Mouse (Mus musculus): ENCODE measurements around the gene Kcnj14. TPM values are rescaled to one million over a fixed set of nuclear protein-coding genes. Genes with fewer than 3 reads are reported as not detected.
A peak's percentile ranks its signal among the peaks of the same experiment; 100 is the strongest.

Kcnj14 gene
- polyA plus RNA-seq, 1 experiment from 2014 or later, result 0.95 TPM

DNA sequence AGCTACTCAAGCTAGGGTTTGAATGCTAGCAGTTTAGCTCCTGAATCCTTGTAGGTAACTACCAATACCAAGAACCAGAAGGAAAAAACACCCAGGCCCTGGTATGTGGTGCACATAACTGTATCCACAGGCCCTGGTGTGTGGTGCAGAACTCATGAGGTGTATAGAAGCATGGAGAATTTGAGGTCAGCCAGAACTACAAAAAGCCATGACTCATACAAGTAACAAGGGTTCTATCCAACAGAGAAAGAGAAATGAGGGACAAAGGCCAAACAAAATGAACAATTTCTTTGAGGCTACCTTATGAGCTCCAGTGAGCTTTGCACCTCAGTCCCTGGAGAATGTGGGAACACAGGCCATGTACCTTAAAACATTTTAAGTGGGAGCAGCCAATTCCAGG is 3.7 kb downstream of the Kcnj14 start:
- H3K27me3 ChIP-seq, result peaks cover 16% of the 10 kb centered on the region
- no peak overlapping the region for H3K27ac ChIP-seq
- no peak for ATAC-seq (ENCODE audit: low FRiP score)
- H3K4me2 ChIP-seq, result no peak overlapping the region
- H3K4me1 ChIP-seq, result peaks cover 3% of the 10 kb centered on the region
- no peaks in the 10 kb centered on the region for H3K9me3 ChIP-seq
- H3K36me3 ChIP-seq (replicated peaks), result peaks cover 31% of the 10 kb centered on the region
- no peak overlapping the region for H3K9ac ChIP-seq
- no peak overlapping the region for H3K4me3 ChIP-seq (replicated peaks)

DNA sequence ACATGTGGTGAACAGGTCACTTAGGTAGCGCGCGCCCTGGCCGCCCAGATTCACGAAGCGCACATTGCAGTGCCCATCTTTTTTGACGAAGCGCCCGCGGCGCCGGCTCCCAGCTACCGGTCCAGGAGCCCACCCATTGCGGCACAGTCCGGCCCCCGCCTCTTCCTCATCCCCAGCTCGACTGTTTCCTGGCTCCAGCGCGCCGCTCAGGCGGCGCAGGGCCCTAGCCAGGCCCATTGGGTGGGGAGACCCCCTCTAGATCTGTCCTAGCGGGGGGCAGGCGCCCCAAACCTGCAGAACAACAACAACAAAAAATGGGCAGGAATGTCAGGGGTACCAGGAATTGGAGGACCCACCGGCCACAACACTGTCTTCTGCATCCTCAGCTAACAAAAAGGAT is 4.7 kb downstream of the Kcnj14 start:
- peaks cover 16% of the 10 kb centered on the region for H3K27me3 ChIP-seq
- H3K4me3 ChIP-seq (replicated peaks), result peak overlapping the region; percentile 2; the same call in 1 of the 2 replicates
- 8% methylated on average over 25 of the region's 25 CpGs for WGBS
- no peak overlapping the region for H3K27ac ChIP-seq
- no peak for ATAC-seq (ENCODE audit: low FRiP score)
- peak overlapping the region; percentile 25; the same call in 1 of the 2 replicates for H3K9ac ChIP-seq
- H3K4me2 ChIP-seq, result 0 out of 2 replicates have a peak overlapping the region, but pooled peaks have one; percentile 8
- peaks cover 21% of the 10 kb centered on the region for H3K36me3 ChIP-seq (replicated peaks)
- no peaks in the 10 kb centered on the region for H3K9me3 ChIP-seq
- peaks cover 13% of the 10 kb centered on the region for H3K4me1 ChIP-seq

DNA sequence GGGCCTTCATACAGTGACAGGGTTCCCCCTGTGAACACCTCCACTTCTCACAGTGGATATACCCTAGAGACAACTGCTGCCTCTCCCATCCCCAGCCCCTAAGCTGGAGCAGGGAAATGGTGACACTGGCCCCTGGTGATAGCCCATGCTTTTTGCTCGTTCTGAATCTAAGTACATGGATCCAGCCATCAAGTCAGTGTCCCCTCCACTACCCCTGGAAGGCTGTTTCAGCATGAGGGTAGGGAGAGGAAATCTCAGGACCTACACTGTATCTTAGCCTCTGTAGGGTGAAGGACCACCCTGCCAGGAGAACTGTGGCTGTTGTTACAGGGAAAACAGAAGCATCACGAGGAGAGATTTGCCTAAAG is 8.6 kb downstream of the Kcnj14 start:
- peaks cover 30% of the 10 kb centered on the region for H3K4me1 ChIP-seq
- H3K36me3 ChIP-seq (replicated peaks), result peaks cover 19% of the 10 kb centered on the region
- ATAC-seq (ENCODE audit: low FRiP score), result no peak
- H3K9ac ChIP-seq, result 0 out of 2 replicates have a peak overlapping the region, but pooled peaks have one; percentile 8
- no peak overlapping the region for H3K4me2 ChIP-seq
- H3K9me3 ChIP-seq, result no peaks in the 10 kb centered on the region
- H3K27ac ChIP-seq, result peak overlapping the region; percentile 70
- H3K27me3 ChIP-seq, result peaks cover 16% of the 10 kb centered on the region
- no peak overlapping the region for H3K4me3 ChIP-seq (replicated peaks)
- WGBS, result 20% methylated on average over 2 of the region's 2 CpGs

DNA sequence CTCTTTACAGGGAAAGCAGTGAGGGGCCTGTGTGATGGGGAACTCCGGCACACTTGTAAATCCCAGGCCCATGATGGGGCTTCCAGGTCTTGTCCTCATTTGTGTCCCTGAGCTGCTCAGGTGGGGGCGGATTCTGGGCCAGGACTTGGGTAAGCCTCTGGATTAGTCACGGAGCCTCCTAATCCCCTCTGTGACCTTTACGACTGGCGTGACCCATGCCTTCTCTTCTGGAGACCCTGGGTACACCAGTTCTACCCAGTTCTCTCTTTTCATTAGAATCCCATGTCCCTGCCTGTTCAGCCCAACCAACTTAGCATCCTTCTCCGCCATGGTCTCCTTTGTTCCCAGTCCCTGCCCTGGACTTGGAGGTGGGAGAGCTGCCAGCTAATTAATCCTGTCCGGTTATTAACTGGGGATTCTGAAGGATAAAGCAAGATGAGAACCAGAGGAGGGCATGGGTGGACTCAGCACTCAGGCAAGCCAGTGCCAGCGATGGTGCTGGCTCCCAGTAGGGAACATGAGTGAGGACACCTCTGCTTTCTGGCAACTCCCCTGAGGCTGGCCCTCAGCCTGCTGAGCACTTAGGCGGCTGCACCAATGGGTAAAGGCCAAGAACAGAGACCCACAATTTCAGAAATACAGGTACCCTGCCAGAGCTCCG is 9.1 kb downstream of the Kcnj14 start:
- H3K27ac ChIP-seq, result peak overlapping the region; percentile 70
- peaks cover 30% of the 10 kb centered on the region for H3K4me1 ChIP-seq
- 20% methylated on average over 10 of the region's 10 CpGs for WGBS
- H3K4me2 ChIP-seq, result peak overlapping the region; percentile 54
- H3K4me3 ChIP-seq (replicated peaks), result peak overlapping the region; percentile 95
- no peaks in the 10 kb centered on the region for H3K9me3 ChIP-seq
- H3K27me3 ChIP-seq, result peaks cover 16% of the 10 kb centered on the region
- no peak for ATAC-seq (ENCODE audit: low FRiP score)
- peaks cover 24% of the 10 kb centered on the region for H3K36me3 ChIP-seq (replicated peaks)
- peak overlapping the region; percentile 22; the same call in 1 of the 2 replicates for H3K9ac ChIP-seq

DNA sequence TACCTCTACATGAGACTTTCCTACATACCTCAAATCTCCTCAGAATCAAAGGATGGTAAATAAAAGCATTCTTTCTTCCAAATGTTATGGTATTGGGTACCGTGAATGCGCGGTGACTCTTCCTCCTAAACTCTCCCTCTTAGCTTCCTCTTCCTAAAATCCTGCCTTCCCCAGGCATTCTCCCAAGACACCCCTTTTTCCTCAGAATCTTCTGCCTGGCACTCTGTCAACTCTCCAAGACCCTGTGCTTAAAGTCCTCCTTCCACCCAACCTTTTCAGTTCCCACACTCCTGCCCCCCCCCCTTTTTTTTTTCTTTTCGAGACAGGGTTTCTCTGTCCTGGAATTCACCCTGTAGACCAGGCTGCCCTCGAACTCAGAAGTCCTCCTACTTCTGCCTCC is 9.7 kb downstream of the Kcnj14 start:
- no peak for ATAC-seq (ENCODE audit: low FRiP score)
- Histone ChIP-seq H3K9ac (peak overlapping the region; percentile 22; the same call in 1 of the 2 replicates), H3K4me2 (peak overlapping the region; percentile 54), H3K27me3 (peaks cover 12% of the 10 kb centered on the region), H3K4me3 (replicated peaks) (peak overlapping the region; percentile 95), H3K9me3 (no peaks in the 10 kb centered on the region), H3K4me1 (peaks cover 30% of the 10 kb centered on the region), H3K36me3 (replicated peaks) (peaks cover 30% of the 10 kb centered on the region), H3K27ac (peak overlapping the region; percentile 70)
- 2% methylated on average over 5 of the region's 5 CpGs for WGBS

DNA sequence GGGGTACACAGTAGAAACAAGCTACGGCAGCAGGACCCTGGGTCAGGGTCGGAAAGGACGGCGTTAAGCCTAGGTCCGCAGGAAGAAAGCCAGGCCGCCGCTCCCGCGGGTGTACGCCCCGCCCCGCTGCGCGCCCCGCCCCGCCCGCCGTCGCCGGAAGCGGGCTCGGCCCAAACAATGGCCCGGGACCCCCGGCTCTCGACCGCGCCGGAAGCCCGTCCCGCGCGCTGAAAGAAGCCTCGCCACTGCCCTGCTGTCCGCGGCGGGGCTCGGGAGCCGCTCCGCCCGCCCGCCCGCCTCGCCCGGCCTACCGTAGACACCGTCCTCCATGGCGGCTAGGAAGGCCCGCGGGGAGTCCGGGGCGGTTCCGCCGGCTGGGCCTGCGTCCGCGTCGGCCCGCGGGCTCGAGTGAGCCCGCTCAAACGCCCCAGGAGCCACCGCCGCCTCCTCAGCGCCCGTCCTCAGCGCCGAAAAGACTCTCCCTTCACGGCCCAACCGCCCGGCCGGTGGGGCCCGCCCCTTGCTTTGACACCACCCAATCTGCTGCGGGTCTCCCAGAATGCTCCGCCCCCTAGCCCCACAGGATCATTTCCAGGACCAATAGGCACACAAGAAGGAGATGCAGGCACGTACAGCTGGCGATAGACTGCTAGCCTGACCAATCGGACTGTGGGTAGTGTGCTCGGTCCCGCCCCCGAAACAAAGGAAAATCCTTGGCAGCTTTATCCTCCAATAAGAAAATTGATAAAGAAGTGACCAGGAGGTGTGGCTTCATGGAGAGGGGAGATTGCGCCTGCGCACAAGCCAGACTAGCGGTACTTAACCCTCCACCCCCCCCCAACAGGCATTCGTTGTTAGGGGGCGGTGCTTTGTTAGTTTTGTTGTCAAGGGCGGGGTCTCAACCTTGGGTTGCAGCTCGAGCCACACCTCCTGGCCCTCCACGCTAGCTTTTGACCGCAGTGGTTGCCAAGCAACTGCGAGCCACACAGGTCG is 10.5 kb downstream of the Kcnj14 start, which contains the start of gene Cyth2:
Gene Cyth2 (minus strand): TSS at position 795 of the 993 bp plus-strand sequence.
- Histone ChIP-seq H3K9ac (peak within 1 kb of the TSS; percentile 99), H3K4me1 (peaks cover 33% of the 10 kb centered on the region), H3K4me3 (replicated peaks) (peak within 1 kb of the TSS; percentile 95), H3K36me3 (replicated peaks) (peaks cover 38% of the 10 kb centered on the region), H3K27ac (peak within 1 kb of the TSS; percentile 100), H3K9me3 (no peaks in the 10 kb centered on the region), H3K4me2 (peak within 1 kb of the TSS; percentile 78), H3K27me3 (peaks cover 8% of the 10 kb centered on the region)
- WGBS, result under 1% methylated on average over 82 of the region's 92 CpGs
- peak; percentile 98 for ATAC-seq (ENCODE audit: low FRiP score)

DNA sequence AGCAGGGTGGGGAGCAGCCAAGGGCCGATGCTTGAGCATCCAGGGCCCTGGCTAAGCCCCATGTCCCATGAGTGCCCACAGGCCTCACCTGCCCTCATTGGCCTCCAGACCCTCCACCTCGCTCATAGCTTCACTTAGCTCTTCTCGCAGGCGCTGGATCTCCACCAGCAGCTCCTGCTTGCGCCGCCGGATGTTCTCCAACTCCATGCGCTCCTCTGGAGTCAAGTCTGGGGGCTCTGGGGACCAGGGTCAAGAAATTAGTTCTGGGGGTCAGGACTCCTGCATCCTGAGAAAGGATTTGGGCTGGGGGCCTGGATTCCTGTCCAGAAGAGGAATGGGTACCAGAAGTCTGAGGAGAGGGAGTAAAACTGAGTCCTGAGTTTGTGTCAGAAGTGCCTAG is 11.7 kb downstream of the Kcnj14 start:
- H3K4me2 ChIP-seq, result peak overlapping the region; percentile 78
- peaks cover 37% of the 10 kb centered on the region for H3K4me1 ChIP-seq
- H3K4me3 ChIP-seq (replicated peaks), result peak overlapping the region; percentile 95
- no peaks in the 10 kb centered on the region for H3K27me3 ChIP-seq
- no peak for ATAC-seq (ENCODE audit: low FRiP score)
- peak overlapping the region; percentile 100; the same call in 1 of the 2 replicates for H3K27ac ChIP-seq
- peaks cover 50% of the 10 kb centered on the region for H3K36me3 ChIP-seq (replicated peaks)
- peak overlapping the region; percentile 99 for H3K9ac ChIP-seq
- H3K9me3 ChIP-seq, result no peaks in the 10 kb centered on the region
- 91% methylated on average over 8 of the region's 8 CpGs for WGBS

DNA sequence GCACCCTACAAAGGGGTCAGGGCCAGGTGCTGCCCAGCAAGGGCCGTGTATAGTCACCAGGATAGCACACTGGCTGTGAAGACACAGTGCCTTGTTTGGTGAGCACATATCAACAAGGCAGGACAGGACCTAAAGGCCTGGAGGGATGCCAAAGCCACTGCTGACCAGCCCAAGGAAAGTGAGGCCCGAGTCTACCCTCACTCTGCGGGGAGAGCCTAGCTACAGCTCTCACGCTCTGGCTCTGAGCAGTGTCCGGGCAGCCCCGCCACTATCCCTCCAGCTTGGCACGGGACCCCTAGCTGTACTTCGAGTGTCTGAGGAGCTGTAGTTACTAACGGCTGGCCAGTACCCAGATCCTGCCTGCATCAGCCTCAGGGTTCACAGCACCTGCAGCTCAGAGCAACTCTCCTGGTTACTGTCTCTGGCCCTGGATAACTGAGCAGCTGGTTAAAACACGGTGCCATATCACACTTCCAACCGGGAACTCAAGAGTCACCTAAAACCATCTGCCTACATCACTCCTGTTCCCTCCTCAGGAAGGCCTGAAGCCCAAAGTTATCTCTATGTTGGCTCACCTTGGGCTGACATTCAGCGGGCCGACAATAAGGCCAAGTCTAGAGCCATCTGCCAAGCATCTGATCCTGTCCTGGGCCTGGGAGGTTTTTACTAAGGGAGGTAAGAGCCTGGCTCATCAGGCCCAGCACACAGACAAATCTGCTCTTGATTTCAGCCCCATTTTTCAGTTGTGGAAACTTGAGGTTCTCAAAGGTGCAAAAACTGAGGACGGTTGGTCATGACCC is 15.1 kb downstream of the Kcnj14 start:
- H3K27ac ChIP-seq, result no peak overlapping the region

DNA sequence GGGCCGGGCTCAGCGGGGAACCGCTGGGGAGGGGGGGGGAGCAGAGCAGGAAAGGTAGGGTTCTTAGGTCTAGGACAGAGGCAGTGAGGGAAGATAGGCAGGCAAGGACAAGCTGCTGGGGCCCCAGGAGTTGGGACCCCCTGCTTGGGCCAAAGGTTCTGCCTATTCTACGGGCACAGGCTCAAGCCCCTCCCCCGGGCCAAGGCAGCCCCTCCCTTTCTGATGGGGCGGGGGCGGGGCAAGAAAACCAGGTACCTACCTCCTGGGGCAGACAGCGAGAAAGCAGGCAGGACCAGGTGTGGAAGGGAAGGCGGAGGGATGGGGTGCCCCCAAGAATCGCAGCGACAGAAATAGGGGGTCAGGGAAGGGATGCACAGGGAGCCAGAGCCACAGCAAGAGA is 16.1 kb downstream of the Kcnj14 start:
- peaks cover 75% of the 10 kb centered on the region for H3K36me3 ChIP-seq (replicated peaks)
- H3K4me3 ChIP-seq (replicated peaks), result no peak overlapping the region
- 44% methylated on average over 10 of the region's 11 CpGs for WGBS
- no peak overlapping the region for H3K4me2 ChIP-seq
- H3K9me3 ChIP-seq, result no peaks in the 10 kb centered on the region
- H3K4me1 ChIP-seq, result peaks cover 28% of the 10 kb centered on the region
- H3K9ac ChIP-seq, result no peak overlapping the region; the same call in 1 of the 2 replicates
- H3K27me3 ChIP-seq, result no peaks in the 10 kb centered on the region
- no peak overlapping the region for H3K27ac ChIP-seq
- no peak for ATAC-seq (ENCODE audit: low FRiP score)

More for the DNA sequence above, 15.1 kb downstream of the Kcnj14 start:
- H3K9ac ChIP-seq, result no peak overlapping the region
- H3K4me2 ChIP-seq, result no peak overlapping the region
- no peaks in the 10 kb centered on the region for H3K9me3 ChIP-seq
- WGBS, result 89% methylated on average over 14 of the region's 14 CpGs
- no peaks in the 10 kb centered on the region for H3K27me3 ChIP-seq
- no peak overlapping the region for H3K4me3 ChIP-seq (replicated peaks)
- no peak for ATAC-seq (ENCODE audit: low FRiP score)
- H3K4me1 ChIP-seq, result peaks cover 28% of the 10 kb centered on the region
- peaks cover 70% of the 10 kb centered on the region for H3K36me3 ChIP-seq (replicated peaks)

DNA sequence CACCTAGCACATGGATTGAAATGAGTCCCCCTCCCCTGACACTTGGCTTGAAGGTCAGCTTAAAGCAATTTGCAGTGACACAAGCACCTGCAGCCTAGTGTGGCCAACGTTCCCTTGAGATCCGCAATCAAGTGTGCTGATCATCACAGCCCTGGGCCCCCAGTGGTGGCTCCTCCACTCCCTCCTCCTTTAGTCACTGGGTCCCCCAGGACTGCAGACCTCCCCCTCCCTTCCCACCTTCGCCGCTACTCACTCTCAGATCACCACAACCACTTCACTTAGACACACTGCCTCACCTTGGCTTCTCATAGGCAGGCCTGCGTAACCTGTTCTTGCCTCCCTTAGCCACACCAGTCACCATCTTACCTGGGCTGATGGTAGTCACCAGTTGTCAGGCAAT is 18.6 kb downstream of the Kcnj14 start:
- H3K9me3 ChIP-seq, result no peaks in the 10 kb centered on the region
- peaks cover 75% of the 10 kb centered on the region for H3K36me3 ChIP-seq (replicated peaks)
- 74% methylated on average over 5 of the region's 5 CpGs for WGBS
- peaks cover 16% of the 10 kb centered on the region for H3K4me1 ChIP-seq
- no peaks in the 10 kb centered on the region for H3K27me3 ChIP-seq
- H3K4me2 ChIP-seq, result no peak overlapping the region
- H3K27ac ChIP-seq, result no peak overlapping the region
- H3K9ac ChIP-seq, result no peak overlapping the region
- no peak overlapping the region for H3K4me3 ChIP-seq (replicated peaks)
- no peak for ATAC-seq (ENCODE audit: low FRiP score)

DNA sequence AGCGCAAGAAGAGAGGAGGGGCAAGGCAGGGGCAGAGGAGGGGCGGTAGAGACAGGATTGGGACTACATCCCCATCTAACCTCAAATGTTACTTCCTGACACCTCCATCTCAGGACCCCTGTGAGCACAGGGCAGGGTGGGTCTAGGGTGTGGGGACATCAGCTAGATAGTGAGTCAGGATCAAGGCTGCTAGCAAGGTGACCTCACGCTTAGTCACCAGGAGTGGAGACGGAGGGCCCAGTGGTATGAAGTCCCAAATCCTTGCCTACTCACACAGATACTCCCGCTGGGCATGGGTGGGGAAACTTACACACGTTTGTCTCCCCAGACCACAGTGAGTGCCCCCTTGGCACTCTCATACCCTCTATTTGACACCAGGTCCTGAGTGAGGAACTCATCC is 22.0 kb downstream of the Kcnj14 start:
- WGBS, result 93% methylated on average over 6 of the region's 6 CpGs
- no peak for ATAC-seq (ENCODE audit: low FRiP score)
- no peak overlapping the region for H3K4me3 ChIP-seq (replicated peaks)

More for the DNA sequence above, 22.0 kb downstream of the Kcnj14 start:
- peaks cover 49% of the 10 kb centered on the region for H3K36me3 ChIP-seq (replicated peaks)
- H3K4me1 ChIP-seq, result peaks cover 27% of the 10 kb centered on the region
- H3K4me2 ChIP-seq, result no peak overlapping the region
- H3K9me3 ChIP-seq, result no peaks in the 10 kb centered on the region
- no peak overlapping the region for H3K9ac ChIP-seq
- peaks cover 30% of the 10 kb centered on the region for H3K27me3 ChIP-seq
- H3K27ac ChIP-seq, result no peak overlapping the region
